ENCODE assay signal across 9 mouse cellular contexts in the genomic region with DNA sequence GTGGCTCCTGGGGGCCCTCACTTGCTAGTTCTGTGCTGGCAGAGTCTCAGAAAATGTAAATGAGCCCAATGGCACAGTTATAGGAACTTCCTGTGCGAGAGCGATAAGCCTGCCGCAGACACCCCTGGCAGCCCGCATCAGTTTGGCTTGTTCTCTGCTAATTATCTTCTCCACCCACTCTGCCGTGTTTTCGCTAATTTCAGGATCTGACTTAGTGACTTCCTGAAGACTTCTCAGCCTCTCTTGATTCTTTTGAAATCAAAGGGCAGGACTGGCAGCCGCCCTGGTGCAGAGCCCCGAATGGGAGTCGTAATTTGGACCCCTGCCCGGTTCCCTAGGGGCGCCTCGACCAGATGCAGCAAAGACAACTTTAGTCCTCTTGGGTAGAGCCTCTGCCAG. TPM values are rescaled to one million over a fixed set of nuclear protein-coding genes. Genes with fewer than 3 reads are reported as not detected.
DNase-seq lines count a peak whose midpoint lies in the region; ATAC-seq and TF ChIP-seq lines count a peak whose summit lies in the region.
"Had no signal": no experiment of that assay in that cellular context is flagged by ENCODE, and none has a peak within 500 bp of the region (broad histone marks: within the 10 kb centered on the region; RNA-seq: fewer than 3 reads in every experiment).

No protein-coding gene starts in this region.

- H3K9ac ChIP-seq in hindbrain, postnatal 0 days (replicated peaks; ENCODE audit: low read length), result no peak overlapping the region
- no peak overlapping the region for H3K9ac ChIP-seq in hindbrain, embryonic 14.5 days

- 0 out of 2 replicates have a peak, but pooled peaks cover 3% of the 10 kb centered on the region for H3K4me1 ChIP-seq in hindbrain, postnatal 0 days (ENCODE audit: insufficient read depth, low read length)
- no peaks in the 10 kb centered on the region for H3K4me1 ChIP-seq in hindbrain, embryonic 14.5 days (replicated peaks; ENCODE audit: control insufficient read depth, insufficient read depth, low read length)

- no peaks in the 10 kb centered on the region for H3K9me3 ChIP-seq in hindbrain, postnatal 0 days (ENCODE audit: low read length)
- no peaks in the 10 kb centered on the region for H3K9me3 ChIP-seq in hindbrain, embryonic 14.5 days (ENCODE audit: control insufficient read depth, low read length)
- H3K9me3 ChIP-seq: G1E had no signal

- TF ChIP-seq CTCF in hindbrain, postnatal 0 days (IDR thresholded peaks at IDR 0.05; ENCODE audit: low read depth), result no peak
- no peak for TF ChIP-seq CTCF in brain, embryonic 14.5 days (IDR thresholded peaks at IDR 0.05; ENCODE audit: borderline replicate concordance, extremely low read depth, insufficient read depth, insufficient read length)

- peak; percentile 48 for DNase-seq in hindbrain, postnatal 0 days (ENCODE audit: low spot score)
- no peak for DNase-seq in hindbrain, embryonic 14.5 days (ENCODE audit: low spot score)
- DNase-seq in brain, embryonic 14.5 days (ENCODE audit: low read depth), result peak; percentile 56
- DNase-seq in heart, adult 8-10 months (ENCODE audit: low spot score), result peak; percentile 38
- peak; percentile 43 for DNase-seq in lung, postnatal 10 days
- no peak for DNase-seq in thymus, postnatal 14 days
- DNase-seq in frontal cortex, adult 2 months (ENCODE audit: extremely low spot score in 1 of 2, low spot score in 1 of 2), result no peak
- DNase-seq in adrenal gland, postnatal 25 days, result no peak

- no peak for ATAC-seq in hindbrain, postnatal 0 days
- no peak for ATAC-seq in hindbrain, embryonic 14.5 days (ENCODE audit: low FRiP score)

- 0 out of 2 replicates have a peak overlapping the region, but pooled peaks have one; percentile 8 for H3K4me3 ChIP-seq in hindbrain, postnatal 0 days (ENCODE audit: low read length)
- no peak overlapping the region for H3K4me3 ChIP-seq in hindbrain, embryonic 14.5 days (replicated peaks; ENCODE audit: low read length)

- 28% methylated on average over 12 of the region's 12 CpGs for whole genome bisulfite sequencing in hindbrain, postnatal 0 days
- WGBS in hindbrain, embryonic 14.5 days, result 37% methylated on average over 12 of the region's 12 CpGs

- H3K27ac ChIP-seq in hindbrain, postnatal 0 days, result no peak overlapping the region
- no peak overlapping the region for H3K27ac ChIP-seq in hindbrain, embryonic 14.5 days

- TF ChIP-seq POLR2A in brain, embryonic 14.5 days (IDR thresholded peaks at IDR 0.05; ENCODE audit: borderline replicate concordance, extremely low read depth, insufficient read depth, insufficient read length, poor library complexity, severe bottlenecking), result no peak

- no peaks in the 10 kb centered on the region for H3K36me3 ChIP-seq in hindbrain, postnatal 0 days (ENCODE audit: insufficient read depth, low read length)
- no peaks in the 10 kb centered on the region for H3K36me3 ChIP-seq in hindbrain, embryonic 14.5 days (replicated peaks; ENCODE audit: control insufficient read depth, insufficient read depth)
- H3K36me3 ChIP-seq: G1E had no signal

- no peaks in the 10 kb centered on the region for H3K27me3 ChIP-seq in hindbrain, postnatal 0 days (ENCODE audit: insufficient read depth, low read length)
- no peaks in the 10 kb centered on the region for H3K27me3 ChIP-seq in hindbrain, embryonic 14.5 days (ENCODE audit: control insufficient read depth, insufficient read depth, low read length)

- peak overlapping the region; percentile 48 for H3K4me2 ChIP-seq in hindbrain, postnatal 0 days (ENCODE audit: low read depth, low read length)
- no peak overlapping the region for H3K4me2 ChIP-seq in hindbrain, embryonic 14.5 days (replicated peaks)

RNA-seq across cellular contexts. Expression of a gene that starts 19.8 kb away (rescaled TPM):
- 13.0 and 20.1 TPM in 2 replicates for total RNA-seq in hindbrain, postnatal 0 days (2014; rRNA removed)
- 2.0 and 2.1 TPM in 2 replicates for polyA plus RNA-seq in hindbrain, postnatal 0 days (2015; fragmentation: Nextera tagmentation; extraction: Ambion mirVana)
- polyA plus RNA-seq in hindbrain, embryonic 14.5 days (2014; fragmentation: Nextera tagmentation; extraction: Ambion mirVana), result 1.2 and 1.9 TPM in 2 replicates
- polyA plus RNA-seq in brain, embryonic 14.5 days (2012; rRNA removed), result 3.8 and 6.5 TPM in 2 replicates
- 10 to 100 TPM; 26.1 to 36.8 (median 34.2) TPM for total RNA-seq in heart, adult 8-10 months (2022)
- 13.7 and 16.8 TPM in 2 replicates for polyA plus RNA-seq in frontal cortex, adult 2 months (2012; rRNA removed)
- total RNA-seq in adrenal gland, postnatal 25 days (2021), result 11.6 and 20.8 TPM in 2 replicates
- polyA plus RNA-seq: G1E had no signal

Comparison
In these comparisons a context has a peak if more than half of its experiments do, and no peak if none do; other contexts are left out.
1. DNase-seq: peak in hindbrain, postnatal 0 days (single experiment), brain, embryonic 14.5 days (single experiment), heart, adult 8-10 months (single experiment) and lung, postnatal 10 days (single experiment); none in hindbrain, embryonic 14.5 days (single experiment), thymus, postnatal 14 days (single experiment), frontal cortex, adult 2 months (0 of 2) and adrenal gland, postnatal 25 days (single experiment).